Mouse (Mus musculus) erythroid progenitor cell, adult 5-6 weeks (primary cell): ENCODE measurements around the gene Csf2rb2. TPM values are rescaled to one million over a fixed set of nuclear protein-coding genes. Genes with fewer than 3 reads are reported as not detected.

Source experiments
- total RNA-seq, 2 experiments: library from RNA; stranded (forward) in 1 of 2; stranded (reverse) in 1 of 2; fragments of 150-400 nt in 1 of 2; fragments of 186-747, 209-891 nt in 1 of 2; gene quantifications; 2 replicates each; pipeline versions ENCODE4 v1.2.3 to v1.2.4; 2015 to 2017; ENCODE audit warnings: low replicate concordance in 2 of 2

The Csf2rb2 gene
- total RNA-seq, 2 experiments from 2014 or later = 5.0 TPM; not detected in 1

Other genes starting within 250 kb of the Csf2rb2 start
- gene Cacng2, start 185.7 kb downstream of the Csf2rb2 start, total RNA-seq (2015; ENCODE audit: low replicate concordance) = not detected in 2 replicates
- not detected in 2 replicates for gene Cacng2, start 185.7 kb downstream of the Csf2rb2 start, total RNA-seq (2017; ENCODE audit: low replicate concordance)
- gene Ift27, start 131.6 kb downstream of the Csf2rb2 start, total RNA-seq (2015; ENCODE audit: low replicate concordance) = 19.7 and 41.4 TPM in 2 replicates
- gene Ift27, start 131.6 kb downstream of the Csf2rb2 start, total RNA-seq (2017; ENCODE audit: low replicate concordance) = 2.5 and 6.4 TPM in 2 replicates
- gene Pvalb, start 99.3 kb downstream of the Csf2rb2 start, total RNA-seq (2015; ENCODE audit: low replicate concordance) = not detected in 2 replicates
- gene Pvalb, start 99.3 kb downstream of the Csf2rb2 start, total RNA-seq (2017; ENCODE audit: low replicate concordance) = not detected in 2 replicates
- gene Ncf4, start 60.9 kb downstream of the Csf2rb2 start, total RNA-seq (2015; ENCODE audit: low replicate concordance) = 37.7 and 61.6 TPM in 2 replicates
- 27.7 and 54.2 TPM in 2 replicates for gene Ncf4, start 60.9 kb downstream of the Csf2rb2 start, total RNA-seq (2017; ENCODE audit: low replicate concordance)
- 12.6 and 18.0 TPM in 2 replicates for gene Csf2rb, start 20.0 kb upstream of the Csf2rb2 start, total RNA-seq (2015; ENCODE audit: low replicate concordance)
- gene Csf2rb, start 20.0 kb upstream of the Csf2rb2 start, total RNA-seq (2017; ENCODE audit: low replicate concordance) = 4.9 and 6.8 TPM in 2 replicates
- gene Tex33, start 90.2 kb upstream of the Csf2rb2 start, total RNA-seq (2015; ENCODE audit: low replicate concordance) = not detected in 2 replicates
- gene Tex33, start 90.2 kb upstream of the Csf2rb2 start, total RNA-seq (2017; ENCODE audit: low replicate concordance) = not detected in 2 replicates
- 29.3 and 42.2 TPM in 2 replicates for gene Tst, start 100.2 kb upstream of the Csf2rb2 start, total RNA-seq (2015; ENCODE audit: low replicate concordance)
- 15.8 and 20.8 TPM in 2 replicates for gene Tst, start 100.2 kb upstream of the Csf2rb2 start, total RNA-seq (2017; ENCODE audit: low replicate concordance)
- 32.8 and 35.2 TPM in 2 replicates for gene Mpst, start 100.7 kb upstream of the Csf2rb2 start, total RNA-seq (2015; ENCODE audit: low replicate concordance)
- gene Mpst, start 100.7 kb upstream of the Csf2rb2 start, total RNA-seq (2017; ENCODE audit: low replicate concordance) = 45.6 and 67.9 TPM in 2 replicates
- gene Kctd17, start 122.8 kb upstream of the Csf2rb2 start, total RNA-seq (2015; ENCODE audit: low replicate concordance) = 2.2 and 14.7 TPM in 2 replicates
- not detected in 2 replicates for gene Kctd17, start 122.8 kb upstream of the Csf2rb2 start, total RNA-seq (2017; ENCODE audit: low replicate concordance)
- not detected in 2 replicates for gene Tmprss6, start 162.9 kb upstream of the Csf2rb2 start, total RNA-seq (2015; ENCODE audit: low replicate concordance)
- 0.26 TPM in 1 of 2 replicates, not detected in the other for gene Tmprss6, start 162.9 kb upstream of the Csf2rb2 start, total RNA-seq (2017; ENCODE audit: low replicate concordance)
- 2.9 and 10.5 TPM in 2 replicates for gene Il2rb, start 189.6 kb upstream of the Csf2rb2 start, total RNA-seq (2015; ENCODE audit: low replicate concordance)
- 2.2 and 3.9 TPM in 2 replicates for gene Il2rb, start 189.6 kb upstream of the Csf2rb2 start, total RNA-seq (2017; ENCODE audit: low replicate concordance)
- gene C1qtnf6, start 225.7 kb upstream of the Csf2rb2 start, total RNA-seq (2015; ENCODE audit: low replicate concordance) = 4.3 TPM in 1 of 2 replicates, not detected in the other
- gene C1qtnf6, start 225.7 kb upstream of the Csf2rb2 start, total RNA-seq (2017; ENCODE audit: low replicate concordance) = not detected in 2 replicates
- not detected in 2 replicates for gene Sstr3, start 239.0 kb upstream of the Csf2rb2 start, total RNA-seq (2015; ENCODE audit: low replicate concordance)
- not detected in 2 replicates for gene Sstr3, start 239.0 kb upstream of the Csf2rb2 start, total RNA-seq (2017; ENCODE audit: low replicate concordance)